Mouse (Mus musculus): ENCODE data around the gene Spi1. TPM values are rescaled to one million over a fixed set of nuclear protein-coding genes. Genes with fewer than 3 reads are reported as not detected.

Spi1 gene
- polyA plus RNA-seq, 1 experiment from 2014 or later: 2.8 TPM

DNA sequence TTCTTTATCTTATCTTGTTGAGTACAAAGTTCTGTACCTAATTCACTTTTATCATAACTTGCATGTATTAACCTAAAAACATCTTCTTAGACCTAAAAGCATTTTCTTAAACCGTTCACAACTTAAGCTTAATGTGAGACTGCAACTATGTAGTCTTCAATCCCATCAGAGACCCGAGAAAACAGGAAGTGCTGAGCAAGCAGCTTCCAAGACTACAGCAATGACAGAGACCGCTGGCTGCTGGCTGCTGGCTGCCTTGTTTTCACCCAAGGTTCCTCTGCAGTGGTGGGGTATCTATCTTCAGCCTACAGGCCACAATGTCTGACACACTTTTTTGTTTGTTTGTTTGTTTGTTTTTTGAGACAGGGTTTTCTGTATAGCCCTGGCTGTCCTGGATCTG, 30.3 kb upstream of the Spi1 start:
- WGBS: 87% methylated on average over 3 of the region's 3 CpGs
- H3K4me2 ChIP-seq (ENCODE audit: low read depth): no peak overlapping the region
- H3K36me3 ChIP-seq (ENCODE audit: control insufficient read depth, insufficient read depth, low read length): peaks cover 8% of the 10 kb centered on the region
- H3K4me3 ChIP-seq (ENCODE audit: low read depth, low read length): no peak overlapping the region
- no peak for DNase-seq (ENCODE audit: low spot score)
- no peaks in the 10 kb centered on the region for H3K9me3 ChIP-seq (ENCODE audit: control insufficient read depth, low read length)
- H3K27me3 ChIP-seq (ENCODE audit: control insufficient read depth, insufficient read depth, low read length): no peaks in the 10 kb centered on the region
- no peak overlapping the region for H3K9ac ChIP-seq (ENCODE audit: low read length)
- ATAC-seq (ENCODE audit: insufficient read depth, low FRiP score, low TSS enrichment): no peak
- H3K4me1 ChIP-seq (ENCODE audit: control insufficient read depth, insufficient read depth, low read length): peaks cover 7% of the 10 kb centered on the region
- no peak overlapping the region for H3K27ac ChIP-seq (ENCODE audit: low read depth, low read length)

GRCm38 (mm10) chr2:91052752-91053151, 29.4 kb upstream of the Spi1 start:
- Histone ChIP-seq H3K9me3 (ENCODE audit: control insufficient read depth, low read length) (no peaks in the 10 kb centered on the region), H3K9ac (ENCODE audit: low read length) (no peak overlapping the region), H3K4me3 (ENCODE audit: low read depth, low read length) (no peak overlapping the region), H3K27me3 (ENCODE audit: control insufficient read depth, insufficient read depth, low read length) (no peaks in the 10 kb centered on the region), H3K27ac (ENCODE audit: low read depth, low read length) (no peak overlapping the region), H3K4me2 (ENCODE audit: low read depth) (no peak overlapping the region), H3K4me1 (ENCODE audit: control insufficient read depth, insufficient read depth, low read length) (peaks cover 7% of the 10 kb centered on the region), H3K36me3 (ENCODE audit: control insufficient read depth, insufficient read depth, low read length) (peaks cover 10% of the 10 kb centered on the region)
- 69% methylated on average over 2 of the region's 2 CpGs for WGBS
- no peak for DNase-seq (ENCODE audit: low spot score)
- no peak for ATAC-seq (ENCODE audit: insufficient read depth, low FRiP score, low TSS enrichment)

GRCm38 (mm10) chr2:91053181-91053933, 28.8 kb upstream of the Spi1 start:
- WGBS: under 1% methylated on average over 6 of the region's 6 CpGs
- Histone ChIP-seq H3K27me3 (ENCODE audit: control insufficient read depth, insufficient read depth, low read length) (no peaks in the 10 kb centered on the region), H3K4me1 (ENCODE audit: control insufficient read depth, insufficient read depth, low read length) (peaks cover 7% of the 10 kb centered on the region), H3K27ac (ENCODE audit: low read depth, low read length) (no peak overlapping the region), H3K4me3 (ENCODE audit: low read depth, low read length) (peak overlapping the region; percentile 75), H3K9me3 (ENCODE audit: control insufficient read depth, low read length) (no peaks in the 10 kb centered on the region), H3K4me2 (ENCODE audit: low read depth) (peak overlapping the region; percentile 89), H3K36me3 (ENCODE audit: control insufficient read depth, insufficient read depth, low read length) (peaks cover 12% of the 10 kb centered on the region), H3K9ac (ENCODE audit: low read length) (peak overlapping the region; percentile 84)
- ATAC-seq (ENCODE audit: insufficient read depth, low FRiP score, low TSS enrichment) (peak; percentile 80), DNase-seq (ENCODE audit: low spot score) (no peak)

DNA sequence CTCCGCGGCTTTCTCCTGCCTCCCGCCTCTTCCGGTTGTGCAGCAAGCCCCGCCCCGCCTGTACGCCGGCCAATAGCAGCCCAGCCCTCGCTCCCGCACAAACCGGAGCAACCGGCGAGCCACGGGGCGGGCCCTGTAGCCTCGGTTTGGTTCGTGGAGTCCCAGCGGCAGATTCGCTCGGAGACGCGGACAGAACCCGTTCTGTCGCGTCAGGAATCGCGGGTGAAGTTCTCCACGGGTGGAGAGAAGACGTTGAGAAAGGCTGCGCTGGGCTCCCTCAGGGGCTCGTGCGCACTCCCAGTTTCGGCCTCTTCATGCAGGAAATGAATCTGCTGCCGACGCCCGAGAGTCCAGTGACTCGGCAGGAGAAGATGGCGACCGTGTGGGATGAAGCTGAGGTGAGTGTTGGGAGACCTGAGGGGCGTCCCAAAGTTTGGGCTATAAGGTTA, 28.2 kb upstream of the Spi1 start, which contains the start of gene Psmc3:
Gene Psmc3 (plus strand): TSS at position 76 of the 449 bp plus-strand sequence.
- DNase-seq (ENCODE audit: low spot score) (peak; percentile 96), ATAC-seq (ENCODE audit: insufficient read depth, low FRiP score, low TSS enrichment) (peak; percentile 96)
- Histone ChIP-seq H3K27me3 (ENCODE audit: control insufficient read depth, insufficient read depth, low read length) (no peaks in the 10 kb centered on the region), H3K36me3 (ENCODE audit: control insufficient read depth, insufficient read depth, low read length) (peaks cover 16% of the 10 kb centered on the region), H3K4me1 (ENCODE audit: control insufficient read depth, insufficient read depth, low read length) (peaks cover 7% of the 10 kb centered on the region), H3K4me2 (ENCODE audit: low read depth) (peak within 1 kb of the TSS; percentile 89), H3K9ac (ENCODE audit: low read length) (peak within 1 kb of the TSS; percentile 84), H3K9me3 (ENCODE audit: control insufficient read depth, low read length) (no peaks in the 10 kb centered on the region), H3K27ac (ENCODE audit: low read depth, low read length) (0 out of 2 replicates have a peak within 1 kb of the TSS, but pooled peaks have one; percentile 49), H3K4me3 (ENCODE audit: low read depth, low read length) (peak within 1 kb of the TSS; percentile 75)
- WGBS: under 1% methylated on average over 40 of the region's 40 CpGs

DNA sequence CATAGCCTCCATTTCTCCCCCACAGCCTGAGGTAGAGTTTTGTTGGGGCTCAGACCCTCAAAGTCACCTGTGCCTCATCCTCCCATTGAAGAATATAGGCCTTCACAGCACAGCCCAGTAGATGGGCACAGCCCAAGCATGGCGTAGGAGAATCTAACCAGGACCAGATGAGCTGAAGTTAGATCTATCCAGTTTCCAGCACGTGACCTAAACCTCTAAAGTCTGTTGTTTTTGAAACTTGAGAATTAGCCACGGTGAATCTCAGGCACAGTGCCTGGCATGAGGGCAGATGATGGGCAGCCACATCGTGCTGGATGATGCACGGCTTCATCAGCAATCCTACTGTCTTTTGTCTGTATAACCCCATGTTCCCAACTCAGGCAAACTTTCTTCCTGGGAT, 23.8 kb upstream of the Spi1 start:
- DNase-seq (ENCODE audit: low spot score) (no peak), ATAC-seq (ENCODE audit: insufficient read depth, low FRiP score, low TSS enrichment) (no peak)
- no peak overlapping the region for H3K4me2 ChIP-seq (ENCODE audit: low read depth)
- peaks cover 33% of the 10 kb centered on the region for H3K36me3 ChIP-seq (ENCODE audit: control insufficient read depth, insufficient read depth, low read length)
- H3K27me3 ChIP-seq (ENCODE audit: control insufficient read depth, insufficient read depth, low read length): no peaks in the 10 kb centered on the region
- H3K9ac ChIP-seq (ENCODE audit: low read length): no peak overlapping the region
- H3K9me3 ChIP-seq (ENCODE audit: control insufficient read depth, low read length): no peaks in the 10 kb centered on the region
- WGBS: 84% methylated on average over 5 of the region's 5 CpGs
- H3K4me1 ChIP-seq (ENCODE audit: control insufficient read depth, insufficient read depth, low read length): peaks cover 7% of the 10 kb centered on the region
- no peak overlapping the region for H3K27ac ChIP-seq (ENCODE audit: low read depth, low read length)
- H3K4me3 ChIP-seq (ENCODE audit: low read depth, low read length): no peak overlapping the region

- H3K27me3 ChIP-seq (ENCODE audit: control insufficient read depth, insufficient read depth, low read length): no peaks in the 10 kb centered on the region
- no peak overlapping the region for H3K4me2 ChIP-seq (ENCODE audit: low read depth)
- H3K36me3 ChIP-seq (ENCODE audit: control insufficient read depth, insufficient read depth, low read length): peaks cover 37% of the 10 kb centered on the region
- H3K4me3 ChIP-seq (ENCODE audit: low read depth, low read length): no peak overlapping the region
- no peaks in the 10 kb centered on the region for H3K9me3 ChIP-seq (ENCODE audit: control insufficient read depth, low read length)
- H3K9ac ChIP-seq (ENCODE audit: low read length): no peak overlapping the region
- DNase-seq (ENCODE audit: low spot score) (no peak), ATAC-seq (ENCODE audit: insufficient read depth, low FRiP score, low TSS enrichment) (no peak)
- H3K4me1 ChIP-seq (ENCODE audit: control insufficient read depth, insufficient read depth, low read length): peaks cover 7% of the 10 kb centered on the region
- no peak overlapping the region for H3K27ac ChIP-seq (ENCODE audit: low read depth, low read length)
- WGBS: 96% methylated on average over 2 of the region's 2 CpGs
These were observed 22.8 kb upstream of the Spi1 start for GRCm38 (mm10) chr2:91059376-91059775.

- WGBS: 82% methylated on average over 10 of the region's 10 CpGs
- Histone ChIP-seq H3K4me1 (ENCODE audit: control insufficient read depth, insufficient read depth, low read length) (no peaks in the 10 kb centered on the region), H3K27ac (ENCODE audit: low read depth, low read length) (no peak overlapping the region), H3K9me3 (ENCODE audit: control insufficient read depth, low read length) (no peaks in the 10 kb centered on the region), H3K36me3 (ENCODE audit: control insufficient read depth, insufficient read depth, low read length) (peaks cover 37% of the 10 kb centered on the region), H3K27me3 (ENCODE audit: control insufficient read depth, insufficient read depth, low read length) (no peaks in the 10 kb centered on the region), H3K9ac (ENCODE audit: low read length) (no peak overlapping the region), H3K4me2 (ENCODE audit: low read depth) (no peak overlapping the region), H3K4me3 (ENCODE audit: low read depth, low read length) (no peak overlapping the region)
- peak; percentile 70 for DNase-seq (ENCODE audit: low spot score)
- peak; percentile 40; the same call in 1 of the 2 replicates for ATAC-seq (ENCODE audit: insufficient read depth, low FRiP score, low TSS enrichment)
These were observed 21.4 kb upstream of the Spi1 start for GRCm38 (mm10) chr2:91060544-91061355.

DNA sequence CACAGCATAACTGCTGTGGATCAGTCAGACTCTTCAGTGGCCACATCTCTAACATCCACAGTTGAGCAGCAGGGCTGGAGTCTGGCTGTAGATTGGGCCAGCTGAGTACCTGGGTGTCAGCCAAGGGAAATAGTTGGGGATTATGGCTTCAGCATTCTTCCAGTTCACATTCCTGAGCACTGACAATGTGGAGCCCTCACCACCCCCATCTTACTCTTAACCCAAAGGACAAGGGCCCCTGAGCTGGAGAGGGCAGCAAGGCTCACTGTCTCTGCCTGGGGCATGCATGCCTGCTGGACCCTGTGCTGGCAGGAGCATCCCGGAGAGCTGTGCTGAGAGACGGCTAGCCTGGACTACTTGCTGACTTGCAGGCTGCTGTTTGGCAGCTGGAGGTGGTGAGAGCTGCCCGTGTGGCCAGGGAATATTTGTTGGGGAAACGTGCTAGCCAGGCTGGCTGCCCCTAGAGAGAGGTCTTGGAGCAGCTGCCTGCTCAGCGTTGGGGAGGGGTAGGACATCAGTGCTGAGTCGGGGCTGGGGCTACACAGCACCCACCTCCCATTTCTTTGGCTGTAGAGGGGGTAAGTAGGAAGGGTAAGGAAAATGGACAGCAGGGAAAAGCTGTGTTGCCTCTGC, 20.2 kb upstream of the Spi1 start:
- WGBS: 86% methylated on average over 6 of the region's 6 CpGs
- Histone ChIP-seq H3K4me1 (ENCODE audit: control insufficient read depth, insufficient read depth, low read length) (no peaks in the 10 kb centered on the region), H3K4me2 (ENCODE audit: low read depth) (no peak overlapping the region), H3K36me3 (ENCODE audit: control insufficient read depth, insufficient read depth, low read length) (peaks cover 29% of the 10 kb centered on the region), H3K9ac (ENCODE audit: low read length) (no peak overlapping the region), H3K4me3 (ENCODE audit: low read depth, low read length) (no peak overlapping the region), H3K9me3 (ENCODE audit: control insufficient read depth, low read length) (no peaks in the 10 kb centered on the region), H3K27me3 (ENCODE audit: control insufficient read depth, insufficient read depth, low read length) (no peaks in the 10 kb centered on the region), H3K27ac (ENCODE audit: low read depth, low read length) (no peak overlapping the region)
- DNase-seq (ENCODE audit: low spot score) (no peak), ATAC-seq (ENCODE audit: insufficient read depth, low FRiP score, low TSS enrichment) (no peak)
